Mouse (Mus musculus): Measurements from ENCODE around the gene Prnp. TPM values are rescaled to one million over a fixed set of nuclear protein-coding genes. Genes with fewer than 3 reads are reported as not detected.

Gene Prnp
- 7.6 and 24.3 TPM in 2 replicates for total RNA-seq (2017)

DNA sequence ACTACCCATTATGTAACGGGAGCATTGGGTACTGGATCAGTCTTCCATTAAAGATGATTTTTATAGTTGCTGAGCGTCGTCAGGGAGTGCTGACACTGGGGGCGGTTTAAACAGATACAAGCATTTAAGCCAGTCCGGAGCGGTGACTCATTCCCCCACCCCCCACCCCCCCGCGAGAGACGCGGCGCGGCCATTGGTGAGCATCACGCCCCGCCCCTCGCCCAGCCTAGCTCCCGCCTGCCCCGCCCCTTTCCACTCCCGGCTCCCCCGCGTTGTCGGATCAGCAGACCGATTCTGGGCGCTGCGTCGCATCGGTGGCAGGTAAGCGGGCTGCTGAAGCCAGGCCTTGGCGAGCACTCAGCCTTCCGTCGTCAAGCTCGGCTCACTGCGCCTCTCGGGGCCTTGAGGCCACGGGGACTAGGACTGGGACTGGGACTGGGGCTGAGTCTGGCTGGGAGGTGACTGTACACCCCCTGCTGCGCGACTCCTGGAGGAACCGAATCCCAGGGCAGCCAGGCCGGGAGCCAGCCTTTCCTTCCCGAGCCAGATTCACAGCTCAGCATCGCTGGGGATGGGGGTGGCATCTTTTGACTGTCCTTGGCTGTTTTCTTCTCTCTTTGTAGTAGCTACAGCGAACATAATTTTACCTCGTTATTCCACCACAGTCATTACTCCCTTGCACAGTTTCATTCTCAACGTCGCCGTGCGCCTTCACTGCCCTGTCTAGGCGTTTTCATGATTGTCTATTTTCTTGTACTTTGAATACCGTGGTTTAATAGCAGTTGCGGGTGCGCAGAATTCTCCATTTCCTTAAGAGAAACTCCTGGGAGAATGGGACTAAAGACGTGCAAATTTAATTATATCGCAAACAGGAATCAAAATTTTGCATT, at the start of gene Prnp, which contains the start of gene Prn:
TSS of gene Prnp (plus strand) at position 246 of the 890 bp plus-strand sequence.
TSS of gene Prn (plus strand) at position 275 of the 890 bp plus-strand sequence.
- peak; percentile 90 to 94 for ATAC-seq (replicated peaks in 1 of 2; ENCODE audit: insufficient read depth in 1 of 2, low FRiP score in 2 of 2, low TSS enrichment in 1 of 2, low read depth in 1 of 2, poor library complexity in 2 of 2, severe bottlenecking in 2 of 2)

DNA sequence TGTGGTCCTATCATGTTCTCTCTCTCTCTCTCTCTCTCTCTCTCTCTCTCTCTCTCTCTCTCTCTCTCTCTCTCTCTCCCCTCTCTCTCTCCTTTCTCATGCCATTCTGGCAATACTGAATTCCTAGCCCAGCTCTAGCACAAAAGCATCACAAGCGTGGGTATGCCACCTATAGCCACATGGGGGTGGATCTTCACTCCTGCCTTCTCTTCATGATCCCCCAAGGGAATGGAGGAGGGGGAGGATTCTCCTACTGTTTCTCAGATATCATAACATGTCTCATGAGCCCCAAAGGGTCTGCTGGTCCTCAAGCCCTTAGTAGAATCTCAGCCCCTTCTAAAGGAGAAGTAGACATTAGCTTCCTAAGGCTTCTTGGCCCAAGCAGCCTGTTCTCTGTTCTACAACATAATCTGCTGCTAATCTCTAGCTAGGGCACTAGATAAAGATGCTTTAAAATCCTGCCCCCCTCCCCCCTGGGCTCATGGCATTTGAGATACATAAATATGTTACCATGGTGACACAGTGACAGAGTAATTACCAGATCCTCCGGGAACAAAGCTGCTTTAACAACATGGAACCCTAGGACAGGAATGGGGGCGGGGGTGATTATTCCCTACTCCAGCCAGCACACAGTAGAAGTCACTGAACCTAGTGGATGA, 47.0 kb upstream of the Prnp start:
- ATAC-seq (replicated peaks in 1 of 2; ENCODE audit: insufficient read depth in 1 of 2, low FRiP score in 2 of 2, low TSS enrichment in 1 of 2, low read depth in 1 of 2, poor library complexity in 2 of 2, severe bottlenecking in 2 of 2) = no peak

GRCm38 (mm10) chr2:131863472-131863871, 46.3 kb upstream of the Prnp start:
- no peak for ATAC-seq (replicated peaks in 1 of 2; ENCODE audit: insufficient read depth in 1 of 2, low FRiP score in 2 of 2, low TSS enrichment in 1 of 2, low read depth in 1 of 2, poor library complexity in 2 of 2, severe bottlenecking in 2 of 2)

GRCm38 (mm10) chr2:131864262-131864796, 45.4 kb upstream of the Prnp start:
- ATAC-seq (replicated peaks in 1 of 2; ENCODE audit: insufficient read depth in 1 of 2, low FRiP score in 2 of 2, low TSS enrichment in 1 of 2, low read depth in 1 of 2, poor library complexity in 2 of 2, severe bottlenecking in 2 of 2) = no peak

- no peak for ATAC-seq (replicated peaks in 1 of 2; ENCODE audit: insufficient read depth in 1 of 2, low FRiP score in 2 of 2, low TSS enrichment in 1 of 2, low read depth in 1 of 2, poor library complexity in 2 of 2, severe bottlenecking in 2 of 2)
Observed at GRCm38 (mm10) chr2:131866676-131867075, 43.1 kb upstream of the Prnp start.

DNA sequence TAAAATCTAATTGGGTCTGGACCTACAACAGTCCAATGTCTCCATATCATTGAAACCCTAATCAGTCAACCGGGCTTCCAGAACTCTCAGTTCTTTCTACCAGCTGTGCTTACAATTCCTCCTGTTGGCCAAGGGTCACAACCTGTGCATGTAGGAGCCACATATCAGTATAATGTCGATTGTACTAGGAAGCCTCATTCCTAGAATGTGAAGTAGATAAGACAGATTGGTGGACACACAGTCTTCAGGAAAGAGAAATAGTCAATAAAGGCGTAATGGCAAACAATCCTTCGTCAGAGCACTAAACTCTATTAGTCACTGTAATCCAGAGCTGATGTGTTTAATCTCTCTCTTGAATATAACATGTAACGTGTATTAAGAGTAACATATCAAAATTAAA, 40.7 kb upstream of the Prnp start:
- ATAC-seq (replicated peaks in 1 of 2; ENCODE audit: insufficient read depth in 1 of 2, low FRiP score in 2 of 2, low TSS enrichment in 1 of 2, low read depth in 1 of 2, poor library complexity in 2 of 2, severe bottlenecking in 2 of 2) = no peak

- ATAC-seq (replicated peaks in 1 of 2; ENCODE audit: insufficient read depth in 1 of 2, low FRiP score in 2 of 2, low TSS enrichment in 1 of 2, low read depth in 1 of 2, poor library complexity in 2 of 2, severe bottlenecking in 2 of 2) = no peak
Observed at GRCm38 (mm10) chr2:131873376-131873775, 36.4 kb upstream of the Prnp start.

- no peak for ATAC-seq (replicated peaks in 1 of 2; ENCODE audit: insufficient read depth in 1 of 2, low FRiP score in 2 of 2, low TSS enrichment in 1 of 2, low read depth in 1 of 2, poor library complexity in 2 of 2, severe bottlenecking in 2 of 2)
Observed at GRCm38 (mm10) chr2:131876551-131877265, 33.0 kb upstream of the Prnp start.

GRCm38 (mm10) chr2:131881766-131882165, 28.0 kb upstream of the Prnp start:
- ATAC-seq (replicated peaks in 1 of 2; ENCODE audit: insufficient read depth in 1 of 2, low FRiP score in 2 of 2, low TSS enrichment in 1 of 2, low read depth in 1 of 2, poor library complexity in 2 of 2, severe bottlenecking in 2 of 2) = no peak

DNA sequence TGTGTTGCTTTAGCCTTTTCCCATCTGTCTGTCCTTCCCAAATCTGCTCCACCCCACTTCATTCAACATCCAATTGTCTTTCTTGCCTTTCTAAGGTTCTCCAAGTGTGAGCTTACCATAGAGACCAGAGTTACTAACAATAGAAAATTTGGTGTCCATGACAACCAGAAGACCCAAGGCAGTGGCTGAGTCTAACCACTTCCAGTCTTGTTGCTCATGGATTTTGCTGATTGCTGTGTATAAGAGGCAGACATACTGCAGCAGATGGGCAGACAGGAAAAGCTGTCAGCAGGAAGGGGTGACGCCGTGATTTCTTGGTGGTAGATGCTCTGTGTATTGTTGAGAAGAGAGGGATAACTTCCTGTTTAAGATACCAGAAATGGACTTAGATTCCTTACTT, 26.6 kb upstream of the Prnp start:
- peak; percentile 34 to 63; a peak in 2 of 4 replicates for ATAC-seq (replicated peaks in 1 of 2; ENCODE audit: insufficient read depth in 1 of 2, low FRiP score in 2 of 2, low TSS enrichment in 1 of 2, low read depth in 1 of 2, poor library complexity in 2 of 2, severe bottlenecking in 2 of 2)

- peak; percentile 18 to 29; a peak in 1 of 4 replicates for ATAC-seq (replicated peaks in 1 of 2; ENCODE audit: insufficient read depth in 1 of 2, low FRiP score in 2 of 2, low TSS enrichment in 1 of 2, low read depth in 1 of 2, poor library complexity in 2 of 2, severe bottlenecking in 2 of 2)
Observed at GRCm38 (mm10) chr2:131886503-131887160, 23.1 kb upstream of the Prnp start.

- ATAC-seq (replicated peaks in 1 of 2; ENCODE audit: insufficient read depth in 1 of 2, low FRiP score in 2 of 2, low TSS enrichment in 1 of 2, low read depth in 1 of 2, poor library complexity in 2 of 2, severe bottlenecking in 2 of 2) = peak; percentile 66 to 88
Observed at GRCm38 (mm10) chr2:131888233-131888632, 21.5 kb upstream of the Prnp start.

- no peak for ATAC-seq (replicated peaks in 1 of 2; ENCODE audit: insufficient read depth in 1 of 2, low FRiP score in 2 of 2, low TSS enrichment in 1 of 2, low read depth in 1 of 2, poor library complexity in 2 of 2, severe bottlenecking in 2 of 2)
Observed at GRCm38 (mm10) chr2:131892534-131892933, 17.2 kb upstream of the Prnp start.

DNA sequence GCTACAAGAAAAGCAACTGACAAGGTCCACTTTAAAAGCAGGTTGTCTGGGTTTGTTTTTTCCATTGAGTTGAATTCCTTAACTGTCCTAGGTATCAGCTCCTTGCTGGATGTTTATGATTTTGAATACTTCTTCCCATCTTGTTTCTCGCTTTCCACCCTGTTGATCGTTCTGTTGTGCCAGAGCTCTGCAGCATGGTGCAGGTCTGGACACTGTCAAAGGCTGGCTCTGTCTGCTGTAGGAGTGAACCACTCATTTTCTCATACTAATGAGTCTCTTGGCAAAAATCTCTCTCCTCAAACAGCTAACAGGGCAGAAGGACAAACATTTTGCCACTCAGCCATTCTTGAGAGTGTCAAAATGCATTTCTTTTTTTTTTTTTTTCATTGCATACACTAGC, 14.6 kb upstream of the Prnp start:
- ATAC-seq (replicated peaks in 1 of 2; ENCODE audit: insufficient read depth in 1 of 2, low FRiP score in 2 of 2, low TSS enrichment in 1 of 2, low read depth in 1 of 2, poor library complexity in 2 of 2, severe bottlenecking in 2 of 2) = no peak

GRCm38 (mm10) chr2:131896011-131896410, 13.7 kb upstream of the Prnp start:
- no peak for ATAC-seq (replicated peaks in 1 of 2; ENCODE audit: insufficient read depth in 1 of 2, low FRiP score in 2 of 2, low TSS enrichment in 1 of 2, low read depth in 1 of 2, poor library complexity in 2 of 2, severe bottlenecking in 2 of 2)

DNA sequence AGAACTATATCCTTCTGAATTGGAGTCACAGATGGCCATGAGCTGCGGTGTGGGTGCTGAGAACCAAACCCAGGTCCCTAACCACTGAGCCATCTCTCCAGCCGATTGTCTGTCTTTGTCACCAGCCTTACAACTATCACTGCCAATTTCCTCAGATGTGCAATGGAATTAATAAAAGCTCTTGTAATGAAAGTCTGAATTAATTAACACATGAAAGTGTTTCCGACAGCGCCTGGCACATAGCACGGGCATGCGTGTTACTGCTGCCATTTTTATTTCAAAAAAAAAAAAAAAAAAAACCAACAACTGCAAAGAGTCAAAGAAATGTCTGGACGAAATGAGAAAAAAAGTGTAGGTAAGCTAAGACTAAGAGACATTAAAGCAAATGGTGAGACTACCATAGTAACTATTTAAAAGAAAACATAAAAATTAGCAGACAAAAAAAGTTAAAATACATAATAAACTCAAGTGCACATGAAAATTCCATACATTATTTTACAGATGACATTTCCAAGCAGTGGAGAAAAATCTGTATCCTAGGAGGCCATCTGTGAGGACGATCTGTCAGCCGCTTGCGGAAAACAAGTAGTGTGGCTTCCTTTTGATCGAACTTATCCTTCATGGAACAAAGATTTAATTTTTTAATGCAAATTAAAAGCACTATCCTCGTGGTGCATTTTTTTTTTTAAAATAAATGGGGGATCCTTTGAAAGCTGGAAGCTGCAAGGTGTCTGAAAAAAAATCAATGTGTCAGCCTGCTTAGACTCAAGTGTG, 12.2 kb upstream of the Prnp start:
- ATAC-seq (replicated peaks in 1 of 2; ENCODE audit: insufficient read depth in 1 of 2, low FRiP score in 2 of 2, low TSS enrichment in 1 of 2, low read depth in 1 of 2, poor library complexity in 2 of 2, severe bottlenecking in 2 of 2) = no peak
